Mouse (Mus musculus): ENCODE data around the gene Nrp2. TPM values are rescaled to one million over a fixed set of nuclear protein-coding genes. Genes with fewer than 3 reads are reported as not detected.
A peak's percentile ranks its signal among the peaks of the same experiment; 100 is the strongest.

The Nrp2 gene
- polyA plus RNA-seq, 1 experiment from 2014 or later, result 50.0 TPM

- Histone ChIP-seq H3K36me3 (peaks cover 24% of the 10 kb centered on the region; the same call in 1 of the 2 replicates), H3K27me3 (no peaks in the 10 kb centered on the region), H3K9me3 (replicated peaks) (no peaks in the 10 kb centered on the region), H3K4me3 (replicated peaks) (no peak overlapping the region), H3K27ac (replicated peaks) (no peak overlapping the region; the same call in 1 of the 2 replicates), H3K4me2 (replicated peaks) (no peak overlapping the region), H3K9ac (no peak overlapping the region), H3K4me1 (peaks cover 45% of the 10 kb centered on the region)
- no peak for ATAC-seq (ENCODE audit: insufficient number of reproducible peaks, low FRiP score, low TSS enrichment, low read depth)
- 65% methylated on average over 10 of the region's 10 CpGs for WGBS
Observed at GRCm38 (mm10) chr1:62725032-62725678, 22.1 kb downstream of the Nrp2 start.

GRCm38 (mm10) chr1:62727191-62727590 lies 24.1 kb downstream of the Nrp2 start:
- ATAC-seq (ENCODE audit: insufficient number of reproducible peaks, low FRiP score, low TSS enrichment, low read depth), result no peak
- 57% methylated on average over 4 of the region's 4 CpGs for WGBS
- H3K36me3 ChIP-seq, result peaks cover 16% of the 10 kb centered on the region; the same call in 1 of the 2 replicates

GRCm38 (mm10) chr1:62728421-62728820 lies 25.3 kb downstream of the Nrp2 start:
- H3K4me2 ChIP-seq (replicated peaks), result no peak overlapping the region
- H3K9me3 ChIP-seq (replicated peaks), result no peaks in the 10 kb centered on the region
- peaks cover 6% of the 10 kb centered on the region; the same call in 1 of the 2 replicates for H3K36me3 ChIP-seq
- ATAC-seq (ENCODE audit: insufficient number of reproducible peaks, low FRiP score, low TSS enrichment, low read depth), result no peak
- H3K27me3 ChIP-seq, result no peaks in the 10 kb centered on the region
- 53% methylated on average over 6 of the region's 6 CpGs for WGBS
- H3K9ac ChIP-seq, result no peak overlapping the region
- H3K4me1 ChIP-seq, result peaks cover 44% of the 10 kb centered on the region
- H3K27ac ChIP-seq (replicated peaks), result 0 out of 2 replicates have a peak overlapping the region, but pooled peaks have one; percentile 1
- no peak overlapping the region for H3K4me3 ChIP-seq (replicated peaks)

More at GRCm38 (mm10) chr1:62727191-62727590, 24.1 kb downstream of the Nrp2 start:
- H3K4me2 ChIP-seq (replicated peaks), result no peak overlapping the region
- H3K9ac ChIP-seq, result no peak overlapping the region
- no peaks in the 10 kb centered on the region for H3K27me3 ChIP-seq
- H3K4me1 ChIP-seq, result peaks cover 37% of the 10 kb centered on the region
- H3K27ac ChIP-seq (replicated peaks), result no peak overlapping the region
- H3K9me3 ChIP-seq (replicated peaks), result no peaks in the 10 kb centered on the region
- H3K4me3 ChIP-seq (replicated peaks), result no peak overlapping the region

GRCm38 (mm10) chr1:62728926-62729325 lies 25.8 kb downstream of the Nrp2 start:
- Histone ChIP-seq H3K4me3 (replicated peaks) (no peak overlapping the region), H3K4me2 (replicated peaks) (no peak overlapping the region), H3K4me1 (peaks cover 44% of the 10 kb centered on the region), H3K9me3 (replicated peaks) (no peaks in the 10 kb centered on the region), H3K27ac (replicated peaks) (0 out of 2 replicates have a peak overlapping the region, but pooled peaks have one; percentile 1), H3K9ac (no peak overlapping the region), H3K27me3 (no peaks in the 10 kb centered on the region), H3K36me3 (0 out of 2 replicates have a peak, but pooled peaks cover 1% of the 10 kb centered on the region)
- ATAC-seq (ENCODE audit: insufficient number of reproducible peaks, low FRiP score, low TSS enrichment, low read depth), result no peak
- WGBS, result 73% methylated on average over 9 of the region's 9 CpGs

GRCm38 (mm10) chr1:62729345-62730150 lies 26.5 kb downstream of the Nrp2 start:
- H3K36me3 ChIP-seq, result no peaks in the 10 kb centered on the region
- peaks cover 38% of the 10 kb centered on the region for H3K4me1 ChIP-seq
- no peak overlapping the region for H3K9ac ChIP-seq
- no peaks in the 10 kb centered on the region for H3K9me3 ChIP-seq (replicated peaks)
- H3K4me3 ChIP-seq (replicated peaks), result no peak overlapping the region
- 0 out of 2 replicates have a peak overlapping the region, but pooled peaks have one; percentile 34 for H3K27ac ChIP-seq (replicated peaks)
- WGBS, result 50% methylated on average over 13 of the region's 13 CpGs
- no peak for ATAC-seq (ENCODE audit: insufficient number of reproducible peaks, low FRiP score, low TSS enrichment, low read depth)
- no peaks in the 10 kb centered on the region for H3K27me3 ChIP-seq
- no peak overlapping the region for H3K4me2 ChIP-seq (replicated peaks)

GRCm38 (mm10) chr1:62732036-62732435 lies 29.0 kb downstream of the Nrp2 start:
- ATAC-seq (ENCODE audit: insufficient number of reproducible peaks, low FRiP score, low TSS enrichment, low read depth), result no peak
- no peak overlapping the region for H3K27ac ChIP-seq (replicated peaks)
- WGBS, result 73% methylated on average over 6 of the region's 6 CpGs

GRCm38 (mm10) chr1:62734420-62734931 lies 31.4 kb downstream of the Nrp2 start:
- H3K27me3 ChIP-seq, result no peaks in the 10 kb centered on the region

More at GRCm38 (mm10) chr1:62732036-62732435, 29.0 kb downstream of the Nrp2 start:
- H3K4me1 ChIP-seq, result peaks cover 39% of the 10 kb centered on the region
- no peaks in the 10 kb centered on the region for H3K27me3 ChIP-seq
- no peak overlapping the region for H3K4me2 ChIP-seq (replicated peaks)
- no peaks in the 10 kb centered on the region for H3K9me3 ChIP-seq (replicated peaks)
- no peaks in the 10 kb centered on the region for H3K36me3 ChIP-seq
- no peak overlapping the region for H3K4me3 ChIP-seq (replicated peaks)
- H3K9ac ChIP-seq, result no peak overlapping the region

GRCm38 (mm10) chr1:62734980-62735379 lies 31.9 kb downstream of the Nrp2 start:
- WGBS, result 68% methylated on average over 4 of the region's 4 CpGs
- Histone ChIP-seq H3K27ac (replicated peaks) (no peak overlapping the region), H3K9ac (no peak overlapping the region), H3K4me1 (peaks cover 21% of the 10 kb centered on the region), H3K9me3 (replicated peaks) (no peaks in the 10 kb centered on the region), H3K36me3 (peaks cover 6% of the 10 kb centered on the region; the same call in 1 of the 2 replicates), H3K4me3 (replicated peaks) (no peak overlapping the region), H3K27me3 (no peaks in the 10 kb centered on the region), H3K4me2 (replicated peaks) (no peak overlapping the region)
- no peak for ATAC-seq (ENCODE audit: insufficient number of reproducible peaks, low FRiP score, low TSS enrichment, low read depth)

More at GRCm38 (mm10) chr1:62734420-62734931, 31.4 kb downstream of the Nrp2 start:
- no peak overlapping the region for H3K9ac ChIP-seq
- H3K4me1 ChIP-seq, result peaks cover 26% of the 10 kb centered on the region
- no peak overlapping the region for H3K27ac ChIP-seq (replicated peaks)
- no peak for ATAC-seq (ENCODE audit: insufficient number of reproducible peaks, low FRiP score, low TSS enrichment, low read depth)
- WGBS, result 63% methylated on average over 5 of the region's 5 CpGs
- H3K36me3 ChIP-seq, result peaks cover 6% of the 10 kb centered on the region; the same call in 1 of the 2 replicates
- no peak overlapping the region for H3K4me3 ChIP-seq (replicated peaks)
- no peak overlapping the region for H3K4me2 ChIP-seq (replicated peaks)
- H3K9me3 ChIP-seq (replicated peaks), result no peaks in the 10 kb centered on the region

- Histone ChIP-seq H3K27me3 (no peaks in the 10 kb centered on the region), H3K27ac (replicated peaks) (no peak overlapping the region), H3K4me3 (replicated peaks) (no peak overlapping the region), H3K9ac (no peak overlapping the region), H3K36me3 (peaks cover 9% of the 10 kb centered on the region; the same call in 1 of the 2 replicates), H3K9me3 (replicated peaks) (no peaks in the 10 kb centered on the region), H3K4me1 (peaks cover 21% of the 10 kb centered on the region), H3K4me2 (replicated peaks) (no peak overlapping the region)
- WGBS, result 72% methylated on average over 4 of the region's 4 CpGs
- no peak for ATAC-seq (ENCODE audit: insufficient number of reproducible peaks, low FRiP score, low TSS enrichment, low read depth)
Observed at GRCm38 (mm10) chr1:62735835-62736234, 32.8 kb downstream of the Nrp2 start.

GRCm38 (mm10) chr1:62736455-62737012 lies 33.4 kb downstream of the Nrp2 start:
- WGBS, result 38% methylated on average over 8 of the region's 8 CpGs
- Histone ChIP-seq H3K27me3 (no peaks in the 10 kb centered on the region), H3K4me3 (replicated peaks) (no peak overlapping the region), H3K36me3 (peaks cover 9% of the 10 kb centered on the region; the same call in 1 of the 2 replicates), H3K4me1 (peaks cover 21% of the 10 kb centered on the region), H3K9me3 (replicated peaks) (no peaks in the 10 kb centered on the region), H3K9ac (no peak overlapping the region), H3K27ac (replicated peaks) (peak overlapping the region; percentile 51; the same call in 1 of the 2 replicates), H3K4me2 (replicated peaks) (no peak overlapping the region)
- no peak for ATAC-seq (ENCODE audit: insufficient number of reproducible peaks, low FRiP score, low TSS enrichment, low read depth)

GRCm38 (mm10) chr1:62738165-62738564 lies 35.1 kb downstream of the Nrp2 start:
- peaks cover 12% of the 10 kb centered on the region; the same call in 1 of the 2 replicates for H3K36me3 ChIP-seq
- H3K4me1 ChIP-seq, result peaks cover 26% of the 10 kb centered on the region
- H3K27ac ChIP-seq (replicated peaks), result no peak overlapping the region
- no peak overlapping the region for H3K4me3 ChIP-seq (replicated peaks)
- H3K9ac ChIP-seq, result no peak overlapping the region
- WGBS, result 86% methylated on average over 11 of the region's 11 CpGs
- H3K9me3 ChIP-seq (replicated peaks), result no peaks in the 10 kb centered on the region
- H3K27me3 ChIP-seq, result no peaks in the 10 kb centered on the region
- no peak overlapping the region for H3K4me2 ChIP-seq (replicated peaks)
- no peak for ATAC-seq (ENCODE audit: insufficient number of reproducible peaks, low FRiP score, low TSS enrichment, low read depth)

Measured in embryonic facial prominence, embryonic 15.5 days (tissue).